Mouse (Mus musculus): ENCODE measurements around the gene Cacna1d. TPM values are rescaled to one million over a fixed set of nuclear protein-coding genes. Genes with fewer than 3 reads are reported as not detected.

Gene Cacna1d
- polyA plus RNA-seq, 1 experiment from 2014 or later = 9.5 TPM

- WGBS = 90% methylated on average over 6 of the region's 6 CpGs
- no peak for ATAC-seq
- no peak overlapping the region for H3K9ac ChIP-seq (replicated peaks; ENCODE audit: low read depth, low read length)
- no peaks in the 10 kb centered on the region for H3K27me3 ChIP-seq (replicated peaks; ENCODE audit: control insufficient read depth, insufficient read depth, low read length)
- no peak overlapping the region for H3K4me3 ChIP-seq (replicated peaks; ENCODE audit: low read length)
- no peaks in the 10 kb centered on the region for H3K4me1 ChIP-seq (replicated peaks; ENCODE audit: control insufficient read depth, insufficient read depth, low read length)
- no peaks in the 10 kb centered on the region for H3K36me3 ChIP-seq (ENCODE audit: control insufficient read depth, insufficient read depth)
- no peaks in the 10 kb centered on the region for H3K9me3 ChIP-seq (ENCODE audit: control insufficient read depth, low read length)
- H3K4me2 ChIP-seq (ENCODE audit: low read length) = no peak overlapping the region
- H3K27ac ChIP-seq (ENCODE audit: low read length) = no peak overlapping the region
Measured at GRCm38 (mm10) chr14:30185616-30186274, 305.5 kb downstream of the Cacna1d start.

- ATAC-seq = no peak
- Histone ChIP-seq H3K36me3 (ENCODE audit: control insufficient read depth, insufficient read depth) (no peaks in the 10 kb centered on the region), H3K9me3 (ENCODE audit: control insufficient read depth, low read length) (no peaks in the 10 kb centered on the region), H3K4me1 (replicated peaks; ENCODE audit: control insufficient read depth, insufficient read depth, low read length) (no peaks in the 10 kb centered on the region), H3K4me3 (replicated peaks; ENCODE audit: low read length) (no peak overlapping the region), H3K9ac (replicated peaks; ENCODE audit: low read depth, low read length) (no peak overlapping the region), H3K27me3 (replicated peaks; ENCODE audit: control insufficient read depth, insufficient read depth, low read length) (no peaks in the 10 kb centered on the region), H3K27ac (ENCODE audit: low read length) (no peak overlapping the region), H3K4me2 (ENCODE audit: low read length) (no peak overlapping the region)
- 87% methylated on average over 13 of the region's 13 CpGs for WGBS
Measured at GRCm38 (mm10) chr14:30184445-30185152, 306.7 kb downstream of the Cacna1d start.

- ATAC-seq = no peak
- Histone ChIP-seq H3K9ac (replicated peaks; ENCODE audit: low read depth, low read length) (no peak overlapping the region), H3K4me2 (ENCODE audit: low read length) (no peak overlapping the region), H3K27ac (ENCODE audit: low read length) (no peak overlapping the region), H3K36me3 (ENCODE audit: control insufficient read depth, insufficient read depth) (no peaks in the 10 kb centered on the region), H3K9me3 (ENCODE audit: control insufficient read depth, low read length) (no peaks in the 10 kb centered on the region), H3K27me3 (replicated peaks; ENCODE audit: control insufficient read depth, insufficient read depth, low read length) (no peaks in the 10 kb centered on the region), H3K4me3 (replicated peaks; ENCODE audit: low read length) (no peak overlapping the region), H3K4me1 (replicated peaks; ENCODE audit: control insufficient read depth, insufficient read depth, low read length) (no peaks in the 10 kb centered on the region)
- WGBS = 69% methylated on average over 5 of the region's 5 CpGs
Measured at GRCm38 (mm10) chr14:30184013-30184412, 307.2 kb downstream of the Cacna1d start.

- WGBS = 82% methylated on average over 18 of the region's 18 CpGs
- Histone ChIP-seq H3K4me1 (replicated peaks; ENCODE audit: control insufficient read depth, insufficient read depth, low read length) (no peaks in the 10 kb centered on the region), H3K4me3 (replicated peaks; ENCODE audit: low read length) (no peak overlapping the region), H3K27me3 (replicated peaks; ENCODE audit: control insufficient read depth, insufficient read depth, low read length) (no peaks in the 10 kb centered on the region), H3K4me2 (ENCODE audit: low read length) (no peak overlapping the region), H3K9me3 (ENCODE audit: control insufficient read depth, low read length) (no peaks in the 10 kb centered on the region), H3K36me3 (ENCODE audit: control insufficient read depth, insufficient read depth) (no peaks in the 10 kb centered on the region), H3K27ac (ENCODE audit: low read length) (no peak overlapping the region), H3K9ac (replicated peaks; ENCODE audit: low read depth, low read length) (no peak overlapping the region)
- no peak for ATAC-seq
Measured at GRCm38 (mm10) chr14:30182624-30183524, 308.4 kb downstream of the Cacna1d start.

GRCm38 (mm10) chr14:30178306-30178705 is 312.9 kb downstream of the Cacna1d start:
- Histone ChIP-seq H3K36me3 (ENCODE audit: control insufficient read depth, insufficient read depth) (no peaks in the 10 kb centered on the region), H3K9ac (replicated peaks; ENCODE audit: low read depth, low read length) (no peak overlapping the region), H3K27ac (ENCODE audit: low read length) (no peak overlapping the region), H3K27me3 (replicated peaks; ENCODE audit: control insufficient read depth, insufficient read depth, low read length) (no peaks in the 10 kb centered on the region), H3K9me3 (ENCODE audit: control insufficient read depth, low read length) (no peaks in the 10 kb centered on the region), H3K4me3 (replicated peaks; ENCODE audit: low read length) (no peak overlapping the region), H3K4me2 (ENCODE audit: low read length) (no peak overlapping the region), H3K4me1 (replicated peaks; ENCODE audit: control insufficient read depth, insufficient read depth, low read length) (no peaks in the 10 kb centered on the region)
- no peak for ATAC-seq
- 77% methylated on average over 4 of the region's 4 CpGs for WGBS

GRCm38 (mm10) chr14:30177850-30178249 is 313.4 kb downstream of the Cacna1d start:
- Histone ChIP-seq H3K4me1 (replicated peaks; ENCODE audit: control insufficient read depth, insufficient read depth, low read length) (no peaks in the 10 kb centered on the region), H3K27ac (ENCODE audit: low read length) (no peak overlapping the region), H3K4me2 (ENCODE audit: low read length) (no peak overlapping the region), H3K9me3 (ENCODE audit: control insufficient read depth, low read length) (no peaks in the 10 kb centered on the region), H3K4me3 (replicated peaks; ENCODE audit: low read length) (no peak overlapping the region), H3K36me3 (ENCODE audit: control insufficient read depth, insufficient read depth) (no peaks in the 10 kb centered on the region), H3K9ac (replicated peaks; ENCODE audit: low read depth, low read length) (no peak overlapping the region), H3K27me3 (replicated peaks; ENCODE audit: control insufficient read depth, insufficient read depth, low read length) (no peaks in the 10 kb centered on the region)
- WGBS = 26% methylated on average over 5 of the region's 5 CpGs
- ATAC-seq = no peak

- 64% methylated on average over 3 of the region's 3 CpGs for WGBS
- no peaks in the 10 kb centered on the region for H3K27me3 ChIP-seq (replicated peaks; ENCODE audit: control insufficient read depth, insufficient read depth, low read length)
Measured at GRCm38 (mm10) chr14:30175362-30175761, 315.9 kb downstream of the Cacna1d start.

GRCm38 (mm10) chr14:30172821-30173755 is 318.2 kb downstream of the Cacna1d start:
- no peak overlapping the region for H3K9ac ChIP-seq (replicated peaks; ENCODE audit: low read depth, low read length)
- H3K9me3 ChIP-seq (ENCODE audit: control insufficient read depth, low read length) = no peaks in the 10 kb centered on the region
- WGBS = 70% methylated on average over 12 of the region's 12 CpGs
- no peak overlapping the region for H3K4me3 ChIP-seq (replicated peaks; ENCODE audit: low read length)
- peaks cover 5% of the 10 kb centered on the region; the same call in 1 of the 2 replicates for H3K4me1 ChIP-seq (replicated peaks; ENCODE audit: control insufficient read depth, insufficient read depth, low read length)
- no peak overlapping the region for H3K27ac ChIP-seq (ENCODE audit: low read length)
- no peaks in the 10 kb centered on the region for H3K36me3 ChIP-seq (ENCODE audit: control insufficient read depth, insufficient read depth)
- H3K4me2 ChIP-seq (ENCODE audit: low read length) = no peak overlapping the region
- 0 out of 2 replicates have a peak, but pooled peaks cover 2% of the 10 kb centered on the region for H3K27me3 ChIP-seq (replicated peaks; ENCODE audit: control insufficient read depth, insufficient read depth, low read length)
- no peak for ATAC-seq

More at GRCm38 (mm10) chr14:30175362-30175761, 315.9 kb downstream of the Cacna1d start:
- Histone ChIP-seq H3K36me3 (ENCODE audit: control insufficient read depth, insufficient read depth) (no peaks in the 10 kb centered on the region), H3K9ac (replicated peaks; ENCODE audit: low read depth, low read length) (no peak overlapping the region), H3K27ac (ENCODE audit: low read length) (no peak overlapping the region), H3K4me1 (replicated peaks; ENCODE audit: control insufficient read depth, insufficient read depth, low read length) (peaks cover 5% of the 10 kb centered on the region; the same call in 1 of the 2 replicates), H3K9me3 (ENCODE audit: control insufficient read depth, low read length) (no peaks in the 10 kb centered on the region), H3K4me3 (replicated peaks; ENCODE audit: low read length) (no peak overlapping the region), H3K4me2 (ENCODE audit: low read length) (no peak overlapping the region)
- no peak for ATAC-seq

Data from forebrain, embryonic 16.5 days (tissue).